Mouse (Mus musculus): ENCODE results near the gene Hoxa11. TPM values are rescaled to one million over a fixed set of nuclear protein-coding genes. Genes with fewer than 3 reads are reported as not detected.

Gene Hoxa11
- polyA plus RNA-seq, 1 experiment from 2014 or later = not detected

DNA sequence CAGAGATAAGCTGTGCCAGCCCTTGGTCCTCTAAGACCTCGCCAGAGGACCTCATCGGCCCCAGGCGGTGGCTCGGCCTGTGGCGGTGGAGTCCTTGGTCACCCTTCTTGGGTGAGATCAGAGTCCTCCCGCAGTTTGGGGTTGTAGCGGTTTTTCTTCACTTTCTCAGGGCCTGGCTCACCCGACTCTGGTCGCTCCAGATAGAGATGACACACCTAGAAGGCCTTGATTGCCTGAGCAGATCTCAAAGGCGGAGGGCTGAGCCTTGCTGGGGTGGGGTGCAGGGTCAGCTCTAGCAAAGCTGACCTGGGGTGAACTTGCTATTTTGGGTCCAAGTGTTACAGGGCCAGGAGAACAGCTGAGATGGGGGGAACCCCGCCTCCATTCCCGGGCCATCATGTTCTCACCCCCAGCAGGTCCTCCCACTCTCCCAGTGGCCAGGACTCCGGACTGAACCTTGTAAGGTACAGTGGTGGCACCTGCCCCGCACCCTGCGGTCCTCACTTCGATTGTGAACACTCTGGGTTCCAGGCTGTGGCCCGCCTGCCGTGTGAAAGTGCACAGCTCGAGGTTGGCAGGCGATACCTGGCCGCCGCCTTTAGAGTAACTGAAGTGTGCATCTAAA, 28.2 kb upstream of the Hoxa11 start:
- Histone ChIP-seq H3K9ac (no peak overlapping the region), H3K4me1 (0 out of 2 replicates have a peak, but pooled peaks cover 13% of the 10 kb centered on the region), H3K4me3 (replicated peaks) (no peak overlapping the region), H3K4me2 (replicated peaks) (no peak overlapping the region), H3K36me3 (no peaks in the 10 kb centered on the region), H3K27ac (replicated peaks) (no peak overlapping the region), H3K27me3 (peaks cover 96% of the 10 kb centered on the region), H3K9me3 (replicated peaks) (no peaks in the 10 kb centered on the region)
- 5% methylated on average over 22 of the region's 22 CpGs for WGBS
- no peak for ATAC-seq (ENCODE audit: insufficient number of reproducible peaks, low FRiP score, low TSS enrichment, low read depth)

DNA sequence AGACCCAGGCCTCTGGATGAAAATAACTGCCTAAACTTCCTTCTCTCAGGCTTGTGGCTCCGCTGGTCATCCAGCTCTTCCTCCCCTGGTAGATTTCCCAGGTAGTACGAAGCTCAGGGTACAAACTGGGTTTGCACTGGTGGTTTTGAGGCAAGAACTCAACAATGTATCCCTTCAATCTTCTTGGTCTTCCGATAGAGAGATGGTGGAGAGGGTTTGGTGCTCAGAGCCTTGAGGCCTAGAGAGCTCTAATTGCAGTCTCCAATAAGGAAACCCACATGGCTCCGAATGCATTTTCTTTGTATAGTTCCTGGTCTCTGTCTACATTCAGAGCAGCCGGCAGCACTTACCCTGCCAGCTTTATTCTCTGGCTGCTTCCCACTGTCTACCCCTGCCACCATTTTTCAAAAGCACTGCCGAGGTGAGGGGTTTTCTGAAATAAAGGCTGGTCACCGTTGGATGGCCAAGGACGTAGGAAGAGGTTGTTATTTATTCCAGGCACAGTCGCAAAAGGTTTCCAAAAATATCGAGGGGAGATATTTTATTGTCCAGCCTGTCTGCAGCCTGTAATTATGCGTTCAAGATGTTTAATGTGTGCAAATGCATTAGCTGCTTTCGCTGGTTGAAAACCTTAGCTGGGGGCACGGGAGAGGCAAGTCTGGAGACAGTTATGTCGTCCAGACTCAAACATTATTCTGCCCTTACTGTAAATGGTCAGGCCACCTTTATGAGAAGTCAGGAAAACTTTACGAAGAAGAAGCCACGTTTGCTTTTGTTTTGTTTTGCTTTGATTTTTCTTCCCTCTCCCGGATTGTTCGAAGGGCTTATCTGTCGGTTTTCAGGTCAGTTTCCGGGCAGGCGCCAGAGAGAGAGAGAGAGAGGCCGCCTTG, 27.4 kb upstream of the Hoxa11 start:
- Histone ChIP-seq H3K27ac (replicated peaks) (no peak overlapping the region), H3K4me2 (replicated peaks) (no peak overlapping the region)
- no peak for ATAC-seq (ENCODE audit: insufficient number of reproducible peaks, low FRiP score, low TSS enrichment, low read depth)

DNA sequence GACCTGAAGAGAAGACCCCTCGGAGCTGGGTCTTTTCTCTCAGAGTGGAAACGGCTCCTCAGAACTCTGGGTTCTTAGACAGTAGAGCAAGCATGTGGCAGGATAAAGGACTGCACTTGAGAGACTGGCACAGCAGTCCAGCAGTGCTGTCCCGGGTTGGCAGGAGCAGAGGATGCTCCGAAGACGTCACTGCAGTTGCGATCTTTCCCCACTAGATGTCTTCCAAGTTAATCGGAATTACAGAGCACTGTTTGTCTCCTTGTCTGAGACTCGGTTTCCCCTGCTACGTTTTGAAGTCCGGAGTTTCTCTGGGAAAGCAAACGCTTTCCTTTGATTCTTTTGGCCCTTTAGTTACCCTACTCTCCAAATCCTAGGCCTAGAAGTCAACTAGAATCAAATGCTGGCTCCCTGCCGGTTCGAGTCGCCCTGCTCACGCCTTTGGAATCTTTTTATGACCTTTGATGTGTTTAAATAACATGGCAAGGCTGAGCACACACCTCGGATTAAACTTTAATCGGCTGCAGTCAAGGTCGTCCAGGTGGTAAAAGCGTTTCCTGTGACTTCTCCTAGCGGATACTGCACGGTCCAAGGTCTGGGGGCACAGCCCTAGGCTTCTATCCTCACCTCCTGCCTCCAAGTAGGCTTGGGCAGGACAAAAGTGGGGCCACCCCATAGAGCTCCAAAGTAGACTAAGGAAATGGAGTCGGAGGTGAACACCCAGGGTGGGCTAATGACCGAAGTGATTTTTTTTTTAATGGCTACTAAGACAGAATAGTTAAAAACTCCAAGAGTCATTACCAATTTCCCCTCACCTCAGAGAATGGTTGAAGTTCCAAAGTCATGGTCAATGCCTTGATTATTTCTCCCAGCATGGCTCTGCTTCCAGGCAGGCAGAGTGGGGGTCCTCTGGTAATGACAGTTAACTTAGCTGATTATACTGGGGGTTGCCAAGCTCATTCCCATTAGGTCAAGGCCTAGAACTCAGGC, 25.2 kb upstream of the Hoxa11 start:
- ATAC-seq (ENCODE audit: insufficient number of reproducible peaks, low FRiP score, low TSS enrichment, low read depth) = no peak
- WGBS = 7% methylated on average over 23 of the region's 23 CpGs
- no peak overlapping the region for H3K27ac ChIP-seq (replicated peaks)
- no peaks in the 10 kb centered on the region for H3K9me3 ChIP-seq (replicated peaks)
- H3K4me3 ChIP-seq (replicated peaks) = no peak overlapping the region
- H3K4me1 ChIP-seq = 0 out of 2 replicates have a peak, but pooled peaks cover 13% of the 10 kb centered on the region
- no peaks in the 10 kb centered on the region for H3K36me3 ChIP-seq
- H3K9ac ChIP-seq = no peak overlapping the region
- H3K4me2 ChIP-seq (replicated peaks) = no peak overlapping the region
- H3K27me3 ChIP-seq = peaks cover 96% of the 10 kb centered on the region

More for the DNA sequence above, 27.4 kb upstream of the Hoxa11 start:
- Histone ChIP-seq H3K27me3 (peaks cover 98% of the 10 kb centered on the region), H3K4me3 (replicated peaks) (no peak overlapping the region), H3K4me1 (0 out of 2 replicates have a peak, but pooled peaks cover 13% of the 10 kb centered on the region), H3K9ac (no peak overlapping the region), H3K36me3 (no peaks in the 10 kb centered on the region), H3K9me3 (replicated peaks) (no peaks in the 10 kb centered on the region)
- 11% methylated on average over 22 of the region's 22 CpGs for WGBS

DNA sequence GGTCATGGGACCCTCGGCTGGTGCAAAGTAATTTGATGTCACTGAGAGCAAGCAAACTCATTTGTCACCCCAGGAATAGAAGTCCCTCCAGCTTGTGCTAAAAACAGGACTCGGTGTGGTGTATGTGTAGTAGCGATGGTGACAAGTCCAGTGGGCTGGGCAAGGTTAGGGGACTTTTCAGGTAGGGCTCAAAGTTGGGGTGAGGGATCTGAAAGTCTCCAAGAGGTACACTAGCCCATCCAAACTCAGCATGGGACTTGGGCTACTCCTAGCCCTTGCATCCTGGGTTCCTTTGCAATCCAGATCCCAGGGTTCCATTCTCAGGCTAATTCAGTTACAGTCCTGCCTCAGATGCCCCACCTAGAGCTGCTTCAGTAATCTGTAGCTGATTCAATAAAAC, 23.1 kb upstream of the Hoxa11 start:
- no peak for ATAC-seq (ENCODE audit: insufficient number of reproducible peaks, low FRiP score, low TSS enrichment, low read depth)
- H3K36me3 ChIP-seq = no peaks in the 10 kb centered on the region
- no peaks in the 10 kb centered on the region for H3K9me3 ChIP-seq (replicated peaks)
- no peak overlapping the region for H3K9ac ChIP-seq
- 4% methylated on average over 3 of the region's 3 CpGs for WGBS
- H3K4me2 ChIP-seq (replicated peaks) = no peak overlapping the region
- 0 out of 2 replicates have a peak, but pooled peaks cover 8% of the 10 kb centered on the region for H3K4me1 ChIP-seq
- H3K4me3 ChIP-seq (replicated peaks) = no peak overlapping the region
- H3K27ac ChIP-seq (replicated peaks) = no peak overlapping the region
- H3K27me3 ChIP-seq = peaks cover 96% of the 10 kb centered on the region

DNA sequence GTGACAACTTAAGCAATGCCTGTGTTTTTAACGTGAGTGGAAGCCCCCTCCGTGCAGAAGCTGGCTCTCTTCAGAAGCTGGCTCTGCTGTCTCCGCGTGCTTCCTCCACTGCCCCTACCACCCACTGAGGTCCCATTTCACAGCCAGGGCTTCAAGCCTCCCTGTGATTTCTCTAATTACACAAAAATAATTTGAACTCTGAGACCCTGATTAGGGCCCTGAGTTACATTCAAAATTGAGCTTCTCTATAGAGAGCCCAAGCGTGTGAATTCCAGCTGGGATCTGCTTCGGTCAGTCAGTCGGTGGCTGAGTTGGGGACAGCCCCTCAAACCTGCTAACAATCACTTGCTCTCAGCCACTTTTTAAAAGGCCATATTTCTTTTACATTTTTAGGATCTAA, 22.7 kb upstream of the Hoxa11 start:
- Histone ChIP-seq H3K36me3 (no peaks in the 10 kb centered on the region), H3K4me3 (replicated peaks) (no peak overlapping the region), H3K9me3 (replicated peaks) (no peaks in the 10 kb centered on the region), H3K27me3 (peaks cover 96% of the 10 kb centered on the region), H3K9ac (no peak overlapping the region), H3K27ac (replicated peaks) (no peak overlapping the region), H3K4me1 (0 out of 2 replicates have a peak, but pooled peaks cover 4% of the 10 kb centered on the region), H3K4me2 (replicated peaks) (no peak overlapping the region)
- ATAC-seq (ENCODE audit: insufficient number of reproducible peaks, low FRiP score, low TSS enrichment, low read depth) = no peak
- WGBS = 4% methylated on average over 7 of the region's 7 CpGs

DNA sequence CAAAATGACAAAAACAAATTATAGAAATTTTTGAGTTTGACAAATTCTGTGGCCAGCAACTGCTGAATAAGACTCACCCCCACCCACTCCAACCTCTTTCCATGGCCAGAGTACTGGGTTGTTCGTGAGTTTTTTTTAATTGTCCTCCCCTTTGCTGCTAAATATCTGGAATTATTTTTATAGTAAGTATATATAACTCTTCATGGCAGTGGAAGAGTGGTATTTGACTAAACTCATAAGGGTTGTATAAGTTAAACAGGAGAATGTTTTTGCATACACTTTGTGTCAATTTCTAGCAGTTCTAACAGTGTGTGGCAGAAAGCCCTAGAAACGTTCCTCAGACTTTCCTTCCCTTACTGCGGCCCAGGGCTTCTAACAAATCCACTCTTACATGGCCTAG, 22.1 kb upstream of the Hoxa11 start:
- Histone ChIP-seq H3K36me3 (no peaks in the 10 kb centered on the region), H3K4me2 (replicated peaks) (no peak overlapping the region), H3K27ac (replicated peaks) (no peak overlapping the region), H3K9me3 (replicated peaks) (no peaks in the 10 kb centered on the region), H3K9ac (no peak overlapping the region), H3K4me1 (no peaks in the 10 kb centered on the region), H3K27me3 (peaks cover 95% of the 10 kb centered on the region), H3K4me3 (replicated peaks) (no peak overlapping the region)
- WGBS = 5% methylated on average over 3 of the region's 3 CpGs
- no peak for ATAC-seq (ENCODE audit: insufficient number of reproducible peaks, low FRiP score, low TSS enrichment, low read depth)

DNA sequence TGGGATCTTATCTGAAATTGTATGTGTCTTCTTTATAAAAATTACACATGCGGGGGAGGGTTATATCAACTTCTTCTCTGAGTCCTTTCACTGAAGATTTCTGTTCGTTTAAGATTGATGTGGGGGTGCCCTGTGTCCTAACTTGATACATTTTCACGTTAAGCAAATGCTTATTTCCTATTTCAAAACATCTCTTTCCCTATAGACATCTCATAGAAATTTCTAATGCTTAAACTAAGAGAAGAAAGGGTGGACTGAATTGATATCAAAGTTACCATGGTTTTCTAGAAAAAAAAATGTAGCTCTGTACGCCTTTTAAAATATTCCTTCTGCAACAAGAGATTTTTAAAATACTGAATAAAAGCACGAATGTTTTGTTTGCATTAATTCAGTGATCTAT, 21.6 kb upstream of the Hoxa11 start:
- H3K4me3 ChIP-seq (replicated peaks) = no peak overlapping the region
- 12% methylated on average over 5 of the region's 5 CpGs for WGBS
- H3K4me2 ChIP-seq (replicated peaks) = no peak overlapping the region
- H3K27me3 ChIP-seq = peaks cover 95% of the 10 kb centered on the region
- H3K36me3 ChIP-seq = no peaks in the 10 kb centered on the region
- H3K27ac ChIP-seq (replicated peaks) = no peak overlapping the region
- no peak overlapping the region for H3K9ac ChIP-seq
- ATAC-seq (ENCODE audit: insufficient number of reproducible peaks, low FRiP score, low TSS enrichment, low read depth) = no peak
- H3K9me3 ChIP-seq (replicated peaks) = no peaks in the 10 kb centered on the region
- H3K4me1 ChIP-seq = no peaks in the 10 kb centered on the region

DNA sequence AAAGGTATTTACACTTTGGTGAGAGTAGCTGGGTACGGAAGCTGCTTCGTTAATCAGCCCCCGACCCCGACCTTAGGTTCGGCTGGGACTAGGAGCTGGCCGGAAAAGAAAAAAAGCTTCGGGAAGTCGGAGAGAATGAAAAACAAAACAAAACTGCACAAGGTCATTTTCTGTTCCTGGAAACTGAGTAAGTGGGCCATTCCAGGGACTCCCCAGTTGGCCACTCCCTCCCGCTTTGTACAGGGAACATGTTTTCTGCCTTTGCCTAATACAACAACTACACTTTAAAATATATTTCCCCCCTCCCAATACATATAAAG, 21.0 kb upstream of the Hoxa11 start:
- Histone ChIP-seq H3K27ac (replicated peaks) (no peak overlapping the region), H3K4me3 (replicated peaks) (no peak overlapping the region), H3K9me3 (replicated peaks) (no peaks in the 10 kb centered on the region), H3K9ac (no peak overlapping the region), H3K36me3 (no peaks in the 10 kb centered on the region), H3K4me1 (no peaks in the 10 kb centered on the region), H3K4me2 (replicated peaks) (no peak overlapping the region), H3K27me3 (peaks cover 97% of the 10 kb centered on the region)
- ATAC-seq (ENCODE audit: insufficient number of reproducible peaks, low FRiP score, low TSS enrichment, low read depth) = no peak
- WGBS = 1% methylated on average over 9 of the region's 9 CpGs

DNA sequence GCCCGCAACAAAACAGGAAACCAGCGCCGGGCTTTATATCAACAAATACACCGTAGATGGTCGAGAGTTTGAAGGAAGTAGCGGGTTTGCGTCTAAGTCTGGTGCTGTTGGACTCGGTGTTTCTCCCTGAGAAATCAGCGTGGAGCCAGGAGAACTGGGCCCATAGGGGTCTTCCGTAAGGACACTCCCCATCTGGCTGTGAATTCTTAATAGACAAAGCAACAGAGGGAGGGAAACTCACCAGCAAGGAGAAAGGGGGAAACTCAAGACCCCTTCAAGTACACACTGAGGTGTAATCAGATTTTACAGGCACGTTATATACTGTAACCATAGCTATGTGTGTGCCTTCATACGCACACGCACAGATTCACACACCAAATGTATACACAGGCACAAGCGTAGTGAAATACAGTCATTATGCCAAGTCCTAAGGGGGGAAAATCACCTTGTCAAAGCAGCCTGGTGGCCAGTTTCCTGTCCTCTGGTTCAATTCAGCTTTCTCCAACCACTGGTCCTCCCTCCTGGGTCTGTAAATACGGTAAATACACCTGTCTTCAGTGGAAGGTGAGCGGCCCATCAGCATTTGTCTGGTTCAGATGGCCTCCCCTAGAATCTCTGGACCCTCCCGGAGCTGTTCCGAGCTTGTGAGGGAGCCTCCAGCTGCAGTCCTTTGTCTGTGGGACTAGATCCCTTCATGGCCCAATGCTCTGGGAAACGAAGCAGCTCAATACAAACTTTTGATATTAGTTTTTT, 20.5 kb upstream of the Hoxa11 start:
- Histone ChIP-seq H3K36me3 (no peaks in the 10 kb centered on the region), H3K27ac (replicated peaks) (no peak overlapping the region), H3K4me1 (peaks cover under 1% of the 10 kb centered on the region), H3K9me3 (replicated peaks) (no peaks in the 10 kb centered on the region), H3K4me2 (replicated peaks) (no peak overlapping the region), H3K27me3 (peaks cover 97% of the 10 kb centered on the region), H3K9ac (no peak overlapping the region), H3K4me3 (replicated peaks) (no peak overlapping the region)
- WGBS = 1% methylated on average over 19 of the region's 19 CpGs
- no peak for ATAC-seq (ENCODE audit: insufficient number of reproducible peaks, low FRiP score, low TSS enrichment, low read depth)

DNA sequence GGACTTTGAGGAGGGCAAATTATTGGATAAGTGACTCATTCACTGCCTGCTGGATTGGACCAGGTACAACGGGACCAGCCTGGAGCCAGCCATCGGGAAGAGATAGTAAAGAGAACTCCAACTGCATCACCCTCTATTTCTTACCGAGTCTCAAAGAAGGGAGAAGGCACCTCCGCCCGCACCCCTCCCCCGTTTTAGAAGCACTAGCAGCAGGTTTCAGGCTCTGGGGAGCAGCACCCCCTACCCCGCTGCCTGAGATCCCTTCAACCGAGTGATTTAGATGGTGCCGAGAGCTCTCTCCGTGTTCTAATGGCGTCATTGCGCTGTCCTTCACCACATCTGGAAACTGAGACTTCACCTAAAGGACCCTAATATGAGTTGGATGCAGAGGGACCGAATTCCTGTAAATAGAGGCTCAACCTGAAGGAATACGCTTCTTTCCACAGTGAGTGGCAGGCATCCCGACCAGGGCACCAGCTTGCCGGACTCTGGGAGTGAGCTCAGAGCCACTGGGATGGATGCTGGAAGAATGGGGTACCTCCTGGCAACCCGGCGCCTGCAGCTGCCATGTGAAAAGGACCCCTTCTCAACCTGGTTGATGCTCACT, 19.8 kb upstream of the Hoxa11 start:
- peaks cover 8% of the 10 kb centered on the region for H3K4me1 ChIP-seq
- H3K27ac ChIP-seq (replicated peaks) = no peak overlapping the region
- H3K27me3 ChIP-seq = peaks cover 97% of the 10 kb centered on the region

More for the DNA sequence above, 19.8 kb upstream of the Hoxa11 start:
- Histone ChIP-seq H3K9me3 (replicated peaks) (no peaks in the 10 kb centered on the region), H3K4me3 (replicated peaks) (no peak overlapping the region), H3K36me3 (no peaks in the 10 kb centered on the region), H3K9ac (no peak overlapping the region), H3K4me2 (replicated peaks) (no peak overlapping the region)
- WGBS = 2% methylated on average over 18 of the region's 18 CpGs
- no peak for ATAC-seq (ENCODE audit: insufficient number of reproducible peaks, low FRiP score, low TSS enrichment, low read depth)
